Mouse (Mus musculus): ENCODE results near the gene Nid1. TPM values are rescaled to one million over a fixed set of nuclear protein-coding genes. Genes with fewer than 3 reads are reported as not detected.
"Not testable (repeated sequence)": the region's sequence is repeated elsewhere in the genome, so short reads cannot be mapped to it uniquely, and the experiment has no call there.

Gene Nid1
- total RNA-seq, 4 experiments from 2014 or later = 37.8 to 51.5 (median 48.6) TPM

- peak; percentile 88 for DNase-seq (ENCODE audit: low spot score)
Measured at GRCm38 (mm10) chr13:13538585-13539300, 101.4 kb downstream of the Nid1 start.

DNA sequence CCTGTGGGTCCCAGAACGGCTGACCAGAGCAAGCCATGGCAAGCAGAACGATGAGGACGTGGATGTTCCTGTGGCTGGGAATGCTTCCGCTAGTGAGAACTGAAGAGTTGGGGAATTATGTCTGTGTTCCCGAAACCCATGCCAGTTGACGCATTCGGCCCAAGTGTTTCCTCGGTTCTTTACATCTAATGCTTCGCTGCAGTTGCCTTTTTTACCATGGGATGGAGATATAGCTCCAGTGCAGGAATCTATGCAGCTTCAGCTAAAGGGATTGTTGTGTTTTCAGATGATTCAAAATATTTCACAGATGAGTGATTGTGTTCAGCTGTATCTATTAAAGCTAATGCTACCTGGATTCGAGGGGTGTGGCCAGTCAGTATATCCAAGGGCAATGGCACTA, 105.7 kb downstream of the Nid1 start:
- DNase-seq (ENCODE audit: low spot score) = not testable (repeated sequence)

- DNase-seq (ENCODE audit: low spot score) = no peak
Measured at GRCm38 (mm10) chr13:13546792-13547191, 109.4 kb downstream of the Nid1 start.

GRCm38 (mm10) chr13:13547889-13548288, 110.5 kb downstream of the Nid1 start:
- DNase-seq (ENCODE audit: low spot score) = no peak

- no peak for DNase-seq (ENCODE audit: low spot score)
Measured at GRCm38 (mm10) chr13:13548431-13549190, 111.3 kb downstream of the Nid1 start.

GRCm38 (mm10) chr13:13549687-13550660, 112.6 kb downstream of the Nid1 start:
- no peak for DNase-seq (ENCODE audit: low spot score)

DNA sequence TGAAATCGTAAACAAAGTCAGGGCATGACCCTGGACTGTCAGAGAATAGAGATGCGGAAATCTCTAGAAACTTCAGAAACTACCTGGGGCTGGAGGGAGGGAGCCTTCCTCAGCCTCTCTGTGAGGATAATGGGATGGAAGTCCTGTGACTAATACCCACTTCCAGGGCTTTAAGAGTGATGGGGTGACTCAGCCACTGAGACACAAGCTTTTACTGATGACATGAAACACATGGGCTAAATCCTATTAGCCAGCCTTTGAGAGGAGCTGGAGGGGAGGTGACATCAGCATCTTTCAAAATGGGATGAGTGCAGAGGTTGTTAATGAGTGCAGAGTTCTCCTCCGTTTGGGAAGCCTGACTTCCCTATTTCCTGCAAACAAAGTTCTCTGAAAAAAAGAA, 114.7 kb downstream of the Nid1 start:
- no peak for DNase-seq (ENCODE audit: low spot score)

GRCm38 (mm10) chr13:13553660-13554059, 116.3 kb downstream of the Nid1 start:
- no peak for DNase-seq (ENCODE audit: low spot score)

GRCm38 (mm10) chr13:13555196-13555595, 117.8 kb downstream of the Nid1 start:
- no peak for DNase-seq (ENCODE audit: low spot score)

- no peak for DNase-seq (ENCODE audit: low spot score)
Measured at GRCm38 (mm10) chr13:13557001-13557743, 119.8 kb downstream of the Nid1 start.

DNA sequence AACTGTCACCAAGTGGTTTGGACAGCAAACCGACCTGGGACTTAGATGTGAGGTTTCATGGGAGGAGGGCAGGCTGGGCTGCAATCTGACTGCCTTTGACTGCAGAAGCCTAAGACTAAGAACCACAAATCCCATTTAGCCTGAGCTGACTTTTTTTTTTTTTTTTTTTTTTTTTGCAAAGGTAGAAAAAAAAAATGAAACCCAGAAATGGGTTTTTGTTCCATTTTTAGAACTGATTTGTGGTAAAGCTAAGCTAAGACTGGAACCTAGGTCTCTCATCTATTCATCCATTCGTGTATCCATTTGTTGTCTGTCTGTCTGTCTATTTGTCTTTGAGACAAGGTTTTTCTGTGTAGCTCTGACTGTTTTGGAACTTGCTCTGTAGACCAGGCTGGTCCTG, 120.9 kb downstream of the Nid1 start:
- no peak for DNase-seq (ENCODE audit: low spot score)

DNA sequence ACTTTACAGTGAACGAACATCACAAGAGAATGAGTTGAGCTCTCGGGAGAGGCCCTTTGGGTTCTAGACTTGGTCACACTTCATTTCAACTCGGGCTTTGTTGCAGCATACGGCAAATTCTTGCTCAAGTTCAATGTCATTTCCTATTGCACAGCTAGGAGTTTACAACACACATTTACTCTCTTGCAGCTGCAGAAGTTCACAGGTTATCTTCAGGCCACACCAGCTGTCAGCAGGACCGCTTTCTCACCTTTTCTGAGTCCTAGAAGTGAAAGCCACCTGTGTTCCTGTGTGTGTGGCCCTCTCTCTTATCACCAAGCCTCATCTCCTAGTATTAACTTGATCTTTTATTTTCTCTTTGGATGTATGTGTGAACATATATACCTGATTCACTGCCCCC, 121.5 kb downstream of the Nid1 start:
- DNase-seq (ENCODE audit: low spot score) = no peak

Other genes with a start within 250 kb of the Nid1 start
- 10 to 100 TPM in 1 of 4 experiments, 1 to 10 TPM in 3; 5.7 to 10.4 (median 6.7) TPM for gene Gpr137b, start 43.5 kb upstream of the Nid1 start, total RNA-seq (2022)
- gene Lyst, start 152.8 kb downstream of the Nid1 start, total RNA-seq (2022) = 1 to 10 TPM; 6.1 to 9.4 (median 7.7) TPM